Mouse (Mus musculus) liver, postnatal 0 days (tissue): ENCODE results near the gene Lmx1a. TPM values are rescaled to one million over a fixed set of nuclear protein-coding genes. Genes with fewer than 3 reads are reported as not detected.

Source experiments
- ATAC-seq: fragments of 200-750 bp; cut with Nextera tagmentation; 2 replicates; pipeline ENCODE4 v1.8.0; 2017; ENCODE audit warnings: mild to moderate bottlenecking, moderate library complexity
- DNase-seq: peaks from one replicate; pipeline ENCODE4 v3.0.0-alpha.2; 2016
- H3K27ac ChIP-seq: fragments of 300-500 bp; sonication (generic); 2 replicates; pipeline ENCODE4 v1.5.1; 2014; ENCODE audit warnings: antibody characterized with exemption, moderate library complexity, mild to moderate bottlenecking, low read depth
- H3K27me3 ChIP-seq: fragments of 300-500 bp; sonication (generic); 2 replicates; pipeline ENCODE4 v1.6.1; 2014; ENCODE audit warnings: low read length, control low read depth, mixed read lengths; ENCODE audit not compliant: insufficient read depth
- H3K36me3 ChIP-seq: fragments of 300-500 bp; sonication (generic); replicated peaks from 2 replicates; pipeline ENCODE4 v1.6.1; 2014; ENCODE audit warnings: mild to moderate bottlenecking, control low read depth, low read length, moderate library complexity, mixed read lengths; ENCODE audit not compliant: insufficient read depth
- H3K4me1 ChIP-seq: fragments of 300-500 bp; sonication (generic); 2 replicates; pipeline ENCODE4 v1.6.1; 2014; ENCODE audit warnings: antibody characterized with exemption, mild to moderate bottlenecking, control low read depth; ENCODE audit not compliant: insufficient read depth
- H3K4me2 ChIP-seq: fragments of 300-500 bp; sonication (generic); 2 replicates; pipeline ENCODE4 v1.6.1; 2014; ENCODE audit warnings: low read depth, mild to moderate bottlenecking, low read length, moderate library complexity, mixed read lengths
- H3K4me3 ChIP-seq: fragments of 300-500 bp; sonication (generic); 2 replicates; pipeline ENCODE4 v1.5.1; 2014; ENCODE audit warnings: low read depth, low read length
- H3K9ac ChIP-seq: fragments of 300-500 bp; sonication (generic); replicated peaks from 2 replicates; pipeline ENCODE4 v1.6.1; 2014; ENCODE audit warnings: mild to moderate bottlenecking, moderate library complexity
- H3K9me3 ChIP-seq: fragments of 300-500 bp; sonication (generic); 2 replicates; pipeline ENCODE4 v1.6.1; 2016; ENCODE audit warnings: mild to moderate bottlenecking, control low read depth, low read length, mixed read lengths
- CTCF ChIP-seq: sonication (generic); IDR thresholded peaks from 2 replicates; pipeline ENCODE4 v1.5.1; 2016; ENCODE audit warnings: antibody characterized with exemption, low read depth
- EP300 ChIP-seq: IDR thresholded peaks from 2 replicates; pipeline ENCODE4 v1.6.1; 2016; ENCODE audit warnings: antibody characterized with exemption, low read depth, mild to moderate bottlenecking
- WGBS: fragments of 180-500 bp; shearing (Covaris S2); extraction: QIAGEN DNeasy Blood & Tissue Kit; methylation state at CpG from one replicate; pipeline ENCODE4 v1.1.7; 2014; ENCODE audit not compliant: insufficient replicate concordance; 5-methylcytosine and 5-hydroxymethylcytosine counted together
- polyA plus RNA-seq: library from polyadenylated mRNA; unstranded; fragments of >200 nt; fragmentation: Nextera tagmentation; extraction: Ambion mirVana; gene quantifications from 2 replicates; pipeline ENCODE4 v1.2.1, GENCODE M21; 2015

The Lmx1a gene
- polyA plus RNA-seq, 1 experiment from 2014 or later, result not detected

GRCm38 (mm10) chr1:167705527-167705926 is 16.5 kb downstream of the Lmx1a start:
- TF ChIP-seq CTCF (no peak), EP300 (no peak)
- ATAC-seq (no peak), DNase-seq (no peak)
- Histone ChIP-seq H3K9ac (no peak overlapping the region), H3K4me2 (no peak overlapping the region), H3K27me3 (no peaks in the 10 kb centered on the region), H3K4me3 (no peak overlapping the region), H3K27ac (no peak overlapping the region), H3K4me1 (no peaks in the 10 kb centered on the region), H3K9me3 (no peaks in the 10 kb centered on the region), H3K36me3 (no peaks in the 10 kb centered on the region)
- WGBS, result 77% methylated on average over 7 of the region's 7 CpGs

GRCm38 (mm10) chr1:167708761-167709160 is 19.7 kb downstream of the Lmx1a start:
- Histone ChIP-seq H3K4me2 (no peak overlapping the region), H3K4me1 (no peaks in the 10 kb centered on the region), H3K36me3 (no peaks in the 10 kb centered on the region), H3K4me3 (no peak overlapping the region), H3K9me3 (no peaks in the 10 kb centered on the region), H3K27me3 (no peaks in the 10 kb centered on the region), H3K27ac (no peak overlapping the region), H3K9ac (no peak overlapping the region)
- ATAC-seq, result no peak
- WGBS, result 49% methylated on average over 5 of the region's 5 CpGs
- no peak for DNase-seq
- no peak for TF ChIP-seq CTCF
- TF ChIP-seq EP300, result no peak

- H3K27me3 ChIP-seq, result no peaks in the 10 kb centered on the region
- 58% methylated on average over 6 of the region's 6 CpGs for WGBS
- TF ChIP-seq EP300, result no peak
- no peak overlapping the region for H3K4me3 ChIP-seq
- ATAC-seq (no peak), DNase-seq (no peak)
- no peaks in the 10 kb centered on the region for H3K9me3 ChIP-seq
- no peak overlapping the region for H3K4me2 ChIP-seq
- no peak overlapping the region for H3K27ac ChIP-seq
- no peaks in the 10 kb centered on the region for H3K36me3 ChIP-seq
- no peaks in the 10 kb centered on the region for H3K4me1 ChIP-seq
- H3K9ac ChIP-seq, result no peak overlapping the region
Measured at GRCm38 (mm10) chr1:167715730-167716341, 26.8 kb downstream of the Lmx1a start.

GRCm38 (mm10) chr1:167734471-167734870 is 45.4 kb downstream of the Lmx1a start:
- 19% methylated on average over 6 of the region's 6 CpGs for WGBS
- Histone ChIP-seq H3K9ac (no peak overlapping the region), H3K27me3 (no peaks in the 10 kb centered on the region), H3K36me3 (no peaks in the 10 kb centered on the region), H3K27ac (no peak overlapping the region), H3K4me1 (no peaks in the 10 kb centered on the region), H3K4me2 (no peak overlapping the region), H3K9me3 (no peaks in the 10 kb centered on the region), H3K4me3 (no peak overlapping the region)
- no peak for ATAC-seq
- TF ChIP-seq EP300 (no peak), CTCF (no peak)
- no peak for DNase-seq

GRCm38 (mm10) chr1:167736793-167737192 is 47.8 kb downstream of the Lmx1a start:
- Histone ChIP-seq H3K36me3 (no peaks in the 10 kb centered on the region), H3K9me3 (no peaks in the 10 kb centered on the region), H3K4me3 (no peak overlapping the region), H3K4me2 (no peak overlapping the region), H3K9ac (no peak overlapping the region), H3K27me3 (no peaks in the 10 kb centered on the region), H3K4me1 (no peaks in the 10 kb centered on the region), H3K27ac (no peak overlapping the region)
- no peak for TF ChIP-seq CTCF
- TF ChIP-seq EP300, result no peak
- 86% methylated on average over 3 of the region's 3 CpGs for WGBS
- no peak for ATAC-seq
- no peak for DNase-seq

GRCm38 (mm10) chr1:167739286-167739685 is 50.2 kb downstream of the Lmx1a start:
- H3K9ac ChIP-seq, result no peak overlapping the region
- H3K4me3 ChIP-seq, result no peak overlapping the region
- H3K9me3 ChIP-seq, result no peaks in the 10 kb centered on the region
- no peaks in the 10 kb centered on the region for H3K36me3 ChIP-seq
- H3K4me2 ChIP-seq, result no peak overlapping the region
- no peaks in the 10 kb centered on the region for H3K27me3 ChIP-seq
- ATAC-seq (no peak), DNase-seq (no peak)
- TF ChIP-seq EP300 (no peak), CTCF (no peak)
- 61% methylated on average over 7 of the region's 7 CpGs for WGBS
- H3K4me1 ChIP-seq, result no peaks in the 10 kb centered on the region
- H3K27ac ChIP-seq, result no peak overlapping the region

GRCm38 (mm10) chr1:167746676-167747075 is 57.6 kb downstream of the Lmx1a start:
- Histone ChIP-seq H3K4me3 (no peak overlapping the region), H3K4me2 (no peak overlapping the region)
- 31% methylated on average over 6 of the region's 6 CpGs for WGBS

More at GRCm38 (mm10) chr1:167746676-167747075, 57.6 kb downstream of the Lmx1a start:
- DNase-seq (peak; percentile 38), ATAC-seq (peak; percentile 80)
- H3K27me3 ChIP-seq, result no peaks in the 10 kb centered on the region
- no peak overlapping the region for H3K27ac ChIP-seq
- H3K36me3 ChIP-seq, result no peaks in the 10 kb centered on the region
- no peaks in the 10 kb centered on the region for H3K4me1 ChIP-seq
- no peaks in the 10 kb centered on the region for H3K9me3 ChIP-seq
- H3K9ac ChIP-seq, result no peak overlapping the region
- TF ChIP-seq EP300, result no peak
- peak; percentile 48 for TF ChIP-seq CTCF
